Mouse (Mus musculus) liver, postnatal 0 days (tissue): ENCODE results near the gene Ing3. TPM values are rescaled to one million over a fixed set of nuclear protein-coding genes. Genes with fewer than 3 reads are reported as not detected.

ENCODE experiments used
- ATAC-seq: fragments of 200-750 bp; cut with Nextera tagmentation; 2 replicates; pipeline ENCODE4 v1.8.0; 2017; ENCODE audit warnings: mild to moderate bottlenecking, moderate library complexity
- DNase-seq: peaks from one replicate; pipeline ENCODE4 v3.0.0-alpha.2; 2016
- H3K27ac ChIP-seq: fragments of 300-500 bp; sonication (generic); 2 replicates; pipeline ENCODE4 v1.5.1; 2014; ENCODE audit warnings: antibody characterized with exemption, moderate library complexity, mild to moderate bottlenecking, low read depth
- H3K27me3 ChIP-seq: fragments of 300-500 bp; sonication (generic); 2 replicates; pipeline ENCODE4 v1.6.1; 2014; ENCODE audit warnings: low read length, control low read depth, mixed read lengths; ENCODE audit not compliant: insufficient read depth
- H3K36me3 ChIP-seq: fragments of 300-500 bp; sonication (generic); replicated peaks from 2 replicates; pipeline ENCODE4 v1.6.1; 2014; ENCODE audit warnings: mild to moderate bottlenecking, control low read depth, low read length, moderate library complexity, mixed read lengths; ENCODE audit not compliant: insufficient read depth
- H3K4me1 ChIP-seq: fragments of 300-500 bp; sonication (generic); 2 replicates; pipeline ENCODE4 v1.6.1; 2014; ENCODE audit warnings: antibody characterized with exemption, mild to moderate bottlenecking, control low read depth; ENCODE audit not compliant: insufficient read depth
- H3K4me2 ChIP-seq: fragments of 300-500 bp; sonication (generic); 2 replicates; pipeline ENCODE4 v1.6.1; 2014; ENCODE audit warnings: low read depth, mild to moderate bottlenecking, low read length, moderate library complexity, mixed read lengths
- H3K4me3 ChIP-seq: fragments of 300-500 bp; sonication (generic); 2 replicates; pipeline ENCODE4 v1.5.1; 2014; ENCODE audit warnings: low read depth, low read length
- H3K9ac ChIP-seq: fragments of 300-500 bp; sonication (generic); replicated peaks from 2 replicates; pipeline ENCODE4 v1.6.1; 2014; ENCODE audit warnings: mild to moderate bottlenecking, moderate library complexity
- H3K9me3 ChIP-seq: fragments of 300-500 bp; sonication (generic); 2 replicates; pipeline ENCODE4 v1.6.1; 2016; ENCODE audit warnings: mild to moderate bottlenecking, control low read depth, low read length, mixed read lengths
- CTCF ChIP-seq: sonication (generic); IDR thresholded peaks from 2 replicates; pipeline ENCODE4 v1.5.1; 2016; ENCODE audit warnings: antibody characterized with exemption, low read depth
- EP300 ChIP-seq: IDR thresholded peaks from 2 replicates; pipeline ENCODE4 v1.6.1; 2016; ENCODE audit warnings: antibody characterized with exemption, low read depth, mild to moderate bottlenecking
- WGBS: fragments of 180-500 bp; shearing (Covaris S2); extraction: QIAGEN DNeasy Blood & Tissue Kit; methylation state at CpG from one replicate; pipeline ENCODE4 v1.1.7; 2014; ENCODE audit not compliant: insufficient replicate concordance; 5-methylcytosine and 5-hydroxymethylcytosine counted together
- polyA plus RNA-seq: library from polyadenylated mRNA; unstranded; fragments of >200 nt; fragmentation: Nextera tagmentation; extraction: Ambion mirVana; gene quantifications from 2 replicates; pipeline ENCODE4 v1.2.1, GENCODE M21; 2015

Ing3 gene
- polyA plus RNA-seq, 1 experiment from 2014 or later = 15.0 TPM

GRCm38 (mm10) chr6:22020696-22021095 lies 71.3 kb downstream of the Ing3 start:
- ATAC-seq = no peak
- Histone ChIP-seq H3K4me1 (peaks cover 9% of the 10 kb centered on the region; the same call in 1 of the 2 replicates), H3K27me3 (no peaks in the 10 kb centered on the region), H3K9me3 (no peaks in the 10 kb centered on the region), H3K36me3 (no peaks in the 10 kb centered on the region), H3K4me2 (no peak overlapping the region), H3K4me3 (no peak overlapping the region), H3K27ac (no peak overlapping the region), H3K9ac (no peak overlapping the region)
- TF ChIP-seq CTCF (no peak), EP300 (no peak)
- DNase-seq = no peak
- 79% methylated on average over 5 of the region's 5 CpGs for WGBS

GRCm38 (mm10) chr6:22021315-22021714 lies 71.9 kb downstream of the Ing3 start:
- ATAC-seq (no peak), DNase-seq (no peak)
- WGBS = 89% methylated on average over 3 of the region's 3 CpGs

GRCm38 (mm10) chr6:22024168-22024567 lies 74.8 kb downstream of the Ing3 start:
- no peak overlapping the region for H3K4me2 ChIP-seq
- no peaks in the 10 kb centered on the region for H3K9me3 ChIP-seq
- peaks cover 11% of the 10 kb centered on the region for H3K4me1 ChIP-seq
- 80% methylated on average over 2 of the region's 2 CpGs for WGBS
- no peaks in the 10 kb centered on the region for H3K36me3 ChIP-seq
- H3K27me3 ChIP-seq = no peaks in the 10 kb centered on the region
- TF ChIP-seq EP300 (no peak), CTCF (no peak)
- DNase-seq (no peak), ATAC-seq (no peak)
- H3K27ac ChIP-seq = no peak overlapping the region
- no peak overlapping the region for H3K4me3 ChIP-seq
- no peak overlapping the region for H3K9ac ChIP-seq

More at GRCm38 (mm10) chr6:22021315-22021714, 71.9 kb downstream of the Ing3 start:
- Histone ChIP-seq H3K4me1 (peaks cover 9% of the 10 kb centered on the region; the same call in 1 of the 2 replicates), H3K9me3 (no peaks in the 10 kb centered on the region), H3K27ac (no peak overlapping the region), H3K36me3 (no peaks in the 10 kb centered on the region), H3K4me3 (no peak overlapping the region), H3K9ac (no peak overlapping the region), H3K27me3 (no peaks in the 10 kb centered on the region), H3K4me2 (no peak overlapping the region)
- TF ChIP-seq CTCF (no peak), EP300 (no peak)

Other genes with a start within 250 kb of the Ing3 start
- 117 and 133 TPM in 2 replicates for gene Tspan12, start 97.1 kb upstream of the Ing3 start, polyA plus RNA-seq
- 8.2 and 8.9 TPM in 2 replicates for gene Cped1, start 36.3 kb downstream of the Ing3 start, polyA plus RNA-seq